Mouse (Mus musculus) cerebellum, postnatal 25 days (tissue): Measurements from ENCODE around the gene Gm14548.
"Not testable (repeated sequence)": the region's sequence is repeated elsewhere in the genome, so short reads cannot be mapped to it uniquely, and the experiment has no call there.

Experiments used
- DNase-seq, 2 experiments: peaks; one replicate each; pipeline ENCODE4 v3.0.0; 2021; ENCODE audit warnings: mixed read lengths in 2 of 2

The Gm14548 gene

DNA sequence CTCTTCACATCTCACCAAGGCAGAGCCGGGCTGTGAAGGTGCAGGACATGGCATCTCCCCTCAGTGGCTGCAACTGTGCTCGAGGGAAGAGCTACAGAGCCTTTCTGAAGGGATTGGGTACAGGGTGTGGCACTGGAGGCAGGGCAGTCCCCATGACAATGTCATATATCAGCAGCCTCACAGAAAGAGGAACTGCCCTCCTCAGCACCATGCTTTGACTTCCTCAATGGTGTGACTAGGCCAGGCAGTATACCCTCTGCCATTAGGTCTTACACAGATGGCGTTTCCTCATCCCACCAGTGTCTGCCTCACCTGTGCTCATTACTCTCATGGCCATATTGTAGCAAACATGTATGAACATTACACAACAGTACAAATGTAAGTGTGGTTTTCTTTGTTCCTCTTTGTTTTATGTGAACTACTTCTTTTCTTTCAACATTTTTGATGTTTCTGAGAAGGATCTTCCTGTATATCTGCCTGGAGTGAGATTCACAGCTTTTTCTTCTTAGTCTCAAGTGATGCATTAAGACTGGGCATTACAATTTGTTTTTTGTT is at the start of gene Gm14548:
TSS of gene Gm14548 (minus strand) at position 85 of the 555 bp plus-strand sequence.
- DNase-seq, result not testable (repeated sequence)

DNA sequence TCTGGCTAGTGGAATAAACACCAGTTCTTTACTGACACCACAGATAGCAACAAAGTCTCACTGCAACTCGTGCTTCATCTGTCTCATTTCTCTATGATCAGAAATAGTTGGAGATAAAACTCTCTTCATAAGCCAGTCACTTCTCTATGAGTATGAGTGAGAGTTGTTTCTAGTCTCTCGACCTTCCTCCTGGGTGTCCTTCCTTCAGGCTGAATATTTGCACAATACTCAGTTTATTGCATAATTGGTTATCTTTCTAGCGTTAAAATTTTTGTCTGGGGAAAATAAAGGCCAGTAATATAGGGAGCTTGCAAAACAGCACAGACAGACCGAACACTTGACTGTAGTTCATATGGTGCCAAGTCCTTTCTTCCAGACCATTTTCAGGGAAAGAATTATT is 48.2 kb upstream of the Gm14548 start:
- no peak for DNase-seq

DNA sequence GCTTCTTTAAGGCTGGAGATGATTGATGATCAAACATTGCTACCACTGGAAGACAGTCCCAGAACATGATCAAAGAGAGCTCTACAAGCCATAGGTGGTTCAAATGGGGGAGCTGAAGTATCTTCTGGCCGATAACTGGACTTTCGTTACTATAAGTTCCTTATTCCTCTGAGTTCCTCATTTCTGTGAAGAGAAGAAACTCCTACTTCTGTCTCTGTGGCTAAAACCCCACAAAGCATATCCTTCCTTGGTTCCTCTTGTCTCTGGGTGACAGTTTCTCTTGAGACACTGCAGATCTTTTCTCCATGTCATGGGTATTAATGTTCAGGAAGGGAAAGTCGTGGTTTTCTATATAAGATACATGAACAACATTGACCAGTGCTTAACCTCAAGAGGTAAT is 43.0 kb upstream of the Gm14548 start:
- DNase-seq, result no peak

DNA sequence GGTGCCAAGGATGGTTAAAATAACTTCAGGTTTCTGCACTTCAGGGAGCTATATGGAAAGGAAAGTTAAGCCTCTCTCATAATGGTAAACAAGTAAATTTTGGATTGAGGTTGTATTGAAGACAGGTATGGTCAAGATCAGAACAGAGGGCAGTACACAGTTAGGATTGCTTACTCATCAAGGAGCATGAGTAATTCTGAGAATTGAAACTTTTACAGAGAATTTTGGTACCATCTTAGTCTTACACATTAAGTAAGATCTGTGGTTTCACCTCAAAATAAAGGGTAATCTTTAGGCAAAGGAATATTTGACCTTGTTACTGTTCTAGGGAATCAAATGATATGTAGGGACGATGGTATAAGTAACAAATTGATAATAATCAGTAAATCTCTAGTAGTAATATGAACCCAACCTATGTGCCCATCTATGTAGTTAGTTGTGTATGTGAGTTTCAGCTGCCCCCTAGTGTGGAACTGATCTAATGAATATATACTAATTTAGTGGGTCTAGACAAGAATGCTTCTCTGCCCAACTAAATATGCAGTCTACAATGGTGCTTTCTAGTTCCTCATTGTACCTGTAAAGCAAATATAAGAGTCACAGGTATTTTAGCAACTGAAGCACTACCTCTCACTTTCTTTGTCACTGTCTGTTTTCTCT is 42.1 kb upstream of the Gm14548 start:
- DNase-seq, result no peak

DNA sequence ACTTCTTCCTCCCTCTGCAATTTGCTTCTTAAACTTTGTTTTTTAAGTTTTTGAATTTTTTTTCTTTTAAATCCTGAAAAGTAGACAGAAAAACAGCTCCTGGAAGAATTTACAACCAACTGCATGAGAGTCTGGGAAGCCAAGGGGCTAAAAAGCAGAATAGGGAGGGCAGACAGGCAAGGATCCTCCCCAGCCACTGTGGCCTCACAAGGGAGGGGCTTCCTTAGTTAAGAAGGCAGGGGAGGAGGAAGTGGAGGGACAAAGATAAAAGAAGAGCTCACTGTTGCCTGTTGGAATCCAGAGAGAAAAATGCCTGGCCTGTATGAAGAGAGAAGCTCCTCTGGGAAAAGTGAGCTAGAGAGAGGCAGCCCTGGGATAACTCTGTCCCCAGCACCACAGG is 37.6 kb upstream of the Gm14548 start:
- DNase-seq, result not testable (repeated sequence)

DNA sequence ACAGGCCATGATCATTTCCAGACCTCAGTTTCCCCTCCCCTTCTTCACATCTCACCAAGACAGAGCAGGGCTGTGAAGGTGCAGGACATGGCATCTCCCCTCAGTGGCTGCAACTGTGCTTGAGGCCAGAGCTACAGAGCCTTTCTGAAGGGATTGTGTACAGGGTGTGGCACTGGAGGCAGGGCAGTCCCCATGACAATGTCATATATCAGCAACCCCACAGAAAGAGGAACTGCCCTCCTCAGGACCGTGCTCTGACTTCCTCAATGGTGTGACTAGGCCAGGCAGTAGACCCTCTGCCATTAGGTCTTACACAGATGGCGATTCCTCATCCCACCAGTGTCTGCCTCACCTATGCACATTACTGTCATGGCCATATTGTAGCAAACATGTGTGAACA is 17.5 kb upstream of the Gm14548 start, which contains the start of gene Lilra6:
TSS of gene Lilra6 (minus strand) at position 117 of the 400 bp plus-strand sequence.
- DNase-seq, result not testable (repeated sequence)

DNA sequence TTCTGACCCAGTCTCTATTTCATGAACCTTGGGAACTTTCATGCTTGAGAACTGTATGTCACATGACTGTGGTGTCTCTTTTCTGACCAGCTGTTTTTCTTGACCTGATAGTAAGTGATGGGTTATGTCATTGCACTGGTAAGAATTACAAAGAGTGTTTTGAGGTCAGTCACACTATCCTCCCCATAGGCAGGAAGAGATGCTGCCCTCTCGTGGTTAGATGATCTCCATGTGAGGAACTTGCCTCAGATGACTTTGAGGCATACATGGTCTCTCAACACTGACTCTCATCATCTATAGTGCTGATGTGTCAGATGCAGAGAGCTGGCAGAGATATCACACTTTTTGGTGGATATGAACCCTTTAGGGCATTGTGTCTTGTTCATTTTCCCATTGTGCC is 5.8 kb upstream of the Gm14548 start:
- no peak for DNase-seq

DNA sequence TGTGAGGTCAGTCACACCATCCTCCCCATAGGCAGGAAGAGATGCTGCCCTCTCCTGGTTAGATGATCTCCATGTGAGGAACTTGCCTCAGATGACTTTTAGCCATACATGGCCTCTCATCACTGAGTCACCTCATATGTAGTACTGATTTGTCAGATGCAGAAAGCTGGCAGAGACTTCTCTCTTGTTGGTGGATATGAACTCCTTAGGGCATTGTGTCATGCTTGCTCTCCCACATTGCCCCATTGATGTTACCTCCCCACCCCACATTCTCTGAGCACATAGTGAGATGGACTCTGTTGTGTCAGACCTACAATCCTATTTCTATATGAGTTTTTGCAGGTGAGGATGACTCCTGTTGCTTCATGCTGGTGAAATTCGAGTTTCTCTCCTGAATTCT is 22.9 kb downstream of the Gm14548 start:
- DNase-seq, result not testable (repeated sequence)

DNA sequence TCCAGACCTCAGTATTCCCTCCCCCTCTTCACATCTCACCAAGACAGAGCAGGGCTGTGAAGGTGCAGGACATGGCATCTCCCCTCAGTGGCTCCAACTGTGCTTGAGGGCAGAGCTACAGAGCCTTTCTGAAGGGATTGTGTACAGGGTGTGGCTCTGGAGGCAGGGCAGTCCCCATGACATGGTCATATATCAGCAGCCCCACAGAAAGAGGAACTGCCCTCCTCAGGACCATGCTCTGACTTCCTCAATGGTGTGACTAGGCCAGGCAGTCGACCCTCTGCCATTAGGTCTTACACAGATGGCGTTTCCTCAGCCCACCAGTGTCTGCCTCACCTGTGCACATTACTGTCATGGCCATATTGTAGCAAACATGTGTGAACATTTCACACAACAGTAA is 53.0 kb downstream of the Gm14548 start, which contains the start of gene Pira2:
TSS of gene Pira2 (minus strand) at position 101 of the 400 bp plus-strand sequence.
- DNase-seq, result not testable (repeated sequence)

DNA sequence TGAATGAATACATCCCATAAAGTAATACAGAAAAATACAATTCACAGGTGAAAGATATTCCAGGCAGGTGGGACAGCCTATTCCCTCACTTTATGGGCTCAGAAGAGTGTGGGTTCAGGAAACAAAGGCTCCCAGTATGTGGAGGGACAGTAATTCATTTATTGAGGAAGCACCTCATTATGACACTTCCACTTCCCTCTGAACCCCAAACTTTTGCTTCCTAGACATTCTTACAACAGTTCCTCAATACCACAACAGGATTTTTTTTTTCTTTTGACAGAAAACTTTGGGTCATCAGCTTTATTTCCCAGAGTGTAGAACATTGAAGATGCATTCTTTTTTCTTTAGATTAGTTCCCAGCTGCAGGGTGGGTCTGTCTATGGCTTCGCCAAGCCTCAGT is 60.1 kb downstream of the Gm14548 start:
- DNase-seq, result not testable (repeated sequence)
